In genomic region chr10:127380251-127380691, GRCm38 (mm10) we compare ENCODE assay signal across 8 mouse cellular contexts. TPM values are rescaled to one million over a fixed set of nuclear protein-coding genes. Genes with fewer than 3 reads are reported as not detected.
DNase-seq lines count a peak whose midpoint lies in the region; ATAC-seq and TF ChIP-seq lines count a peak whose summit lies in the region.

TSS of gene R3hdm2 (plus strand) at chr10:127380327.

- no peak for TF ChIP-seq CTCF in layer of hippocampus, adult 2 months (conservative IDR thresholded peaks at IDR 0.05)
- no peak for TF ChIP-seq CTCF in lung, embryonic 14.5 days (IDR thresholded peaks at IDR 0.05; ENCODE audit: low read depth)
- TF ChIP-seq CTCF in olfactory bulb, adult 2 months (IDR thresholded peaks at IDR 0.05; ENCODE audit: insufficient read depth, low read depth, low read length), result no peak
- peak; percentile 49; the same call in 1 of the 2 replicates for TF ChIP-seq CTCF in thymus, adult 2 months (IDR thresholded peaks at IDR 0.05; ENCODE audit: borderline replicate concordance, control insufficient read depth, extremely low read depth, insufficient read depth, low read length, poor library complexity)

- H3K9ac ChIP-seq in ES-E14 (ENCODE audit: insufficient read depth, low read depth, low read length, poor library complexity, severe bottlenecking), result peak within 1 kb of the TSS; percentile 90
- H3K9ac ChIP-seq in forebrain, embryonic 16.5 days (replicated peaks; ENCODE audit: low read depth, low read length), result peak within 1 kb of the TSS; percentile 83
- peak within 1 kb of the TSS; percentile 97 for H3K9ac ChIP-seq in lung, embryonic 14.5 days

- DNase-seq in ES-E14 (ENCODE audit: low read depth, low spot score), result peak; percentile 85
- DNase-seq in cerebellum, adult 11-12 months, result peak; percentile 92
- peak; percentile 88 to 90 for DNase-seq in heart, postnatal 36 days
- DNase-seq in layer of hippocampus, adult 2 months (ENCODE audit: low spot score in 2 of 2), result peak; percentile 91 to 92
- DNase-seq in lung, embryonic 14.5 days, result peak; percentile 98
- DNase-seq in thymus, adult 2 months, result peak; percentile 89

- peak within 1 kb of the TSS; percentile 93 for H3K27ac ChIP-seq in ES-E14 (ENCODE audit: insufficient read depth, low read depth, low read length, poor library complexity, severe bottlenecking)
- H3K27ac ChIP-seq in forebrain, embryonic 16.5 days (ENCODE audit: low read length), result peak within 1 kb of the TSS; percentile 91
- peak within 1 kb of the TSS; percentile 93 for H3K27ac ChIP-seq in layer of hippocampus, adult 2 months
- H3K27ac ChIP-seq in lung, embryonic 14.5 days (ENCODE audit: low read depth), result peak within 1 kb of the TSS; percentile 94
- peak within 1 kb of the TSS; percentile 84 for H3K27ac ChIP-seq in olfactory bulb, adult 2 months (ENCODE audit: insufficient read depth, low read depth, low read length)
- H3K27ac ChIP-seq in thymus, adult 2 months (ENCODE audit: control insufficient read depth, insufficient read depth, low read length), result no peak within 1 kb of the TSS

- H3K4me2 ChIP-seq in forebrain, embryonic 16.5 days (ENCODE audit: low read length), result peak within 1 kb of the TSS; percentile 66
- H3K4me2 ChIP-seq in lung, embryonic 14.5 days, result peak within 1 kb of the TSS; percentile 74

- intact Hi-C loops in heart, postnatal 36 days (cut with DNase I), result no loop called here

- peak within 1 kb of the TSS; percentile 76 to 100 for H3K4me3 ChIP-seq in ES-E14 (ENCODE audit: insufficient read depth in 1 of 2, low read depth in 1 of 2, low read length in 2 of 2, poor library complexity in 1 of 2, severe bottlenecking in 1 of 2)
- H3K4me3 ChIP-seq in forebrain, embryonic 16.5 days (replicated peaks; ENCODE audit: low read length), result peak within 1 kb of the TSS; percentile 85
- peak within 1 kb of the TSS; percentile 85 for H3K4me3 ChIP-seq in layer of hippocampus, adult 2 months
- H3K4me3 ChIP-seq in lung, embryonic 14.5 days (ENCODE audit: low read depth, low read length), result peak within 1 kb of the TSS; percentile 60
- peak within 1 kb of the TSS; percentile 85 for H3K4me3 ChIP-seq in olfactory bulb, adult 2 months (ENCODE audit: insufficient read depth, low read depth, low read length)
- H3K4me3 ChIP-seq in thymus, adult 2 months (ENCODE audit: control insufficient read depth, insufficient read depth, low read length), result peak within 1 kb of the TSS; percentile 73

- H3K4me1 ChIP-seq in ES-E14 (ENCODE audit: control insufficient read depth in 2 of 2, insufficient read depth in 2 of 2, low read length in 2 of 2, poor library complexity in 1 of 2), result peaks cover 3 to 7% of the 10 kb centered on the region in 2 experiments; a peak in 1 of 4 replicates
- H3K4me1 ChIP-seq in forebrain, embryonic 16.5 days (replicated peaks; ENCODE audit: control insufficient read depth, insufficient read depth, low read length), result peaks cover 18% of the 10 kb centered on the region
- 0 out of 2 replicates have a peak, but pooled peaks cover 8% of the 10 kb centered on the region for H3K4me1 ChIP-seq in lung, embryonic 14.5 days (ENCODE audit: insufficient read depth)
- peaks cover 2% of the 10 kb centered on the region; the same call in 1 of the 2 replicates for H3K4me1 ChIP-seq in olfactory bulb, adult 2 months (ENCODE audit: control insufficient read depth, insufficient read depth, low read length)
- peaks cover 2% of the 10 kb centered on the region; the same call in 1 of the 2 replicates for H3K4me1 ChIP-seq in thymus, adult 2 months (replicated peaks; ENCODE audit: control insufficient read depth, insufficient read depth, low read length)

- H3K36me3 ChIP-seq in ES-E14 (ENCODE audit: control insufficient read depth, insufficient read depth, low read length, poor library complexity, severe bottlenecking), result no peaks in the 10 kb centered on the region
- no peaks in the 10 kb centered on the region for H3K36me3 ChIP-seq in forebrain, embryonic 16.5 days (ENCODE audit: control insufficient read depth, insufficient read depth)
- no peaks in the 10 kb centered on the region for H3K36me3 ChIP-seq in lung, embryonic 14.5 days (ENCODE audit: insufficient read depth)
- no peaks in the 10 kb centered on the region for H3K36me3 ChIP-seq in thymus, adult 2 months (ENCODE audit: control insufficient read depth, insufficient read depth, low read length)

- no peaks in the 10 kb centered on the region for H3K9me3 ChIP-seq in ES-E14 (ENCODE audit: control insufficient read depth, insufficient read depth, low read depth, low read length)
- H3K9me3 ChIP-seq in forebrain, embryonic 16.5 days (ENCODE audit: control insufficient read depth, low read length), result no peaks in the 10 kb centered on the region
- H3K9me3 ChIP-seq in lung, embryonic 14.5 days (ENCODE audit: low read depth, low read length), result no peaks in the 10 kb centered on the region

- under 1% methylated on average over 51 of the region's 53 CpGs for WGBS in forebrain, embryonic 16.5 days
- WGBS in lung, embryonic 14.5 days, result under 1% methylated on average over 44 of the region's 53 CpGs
- under 1% methylated on average over 53 of the region's 53 CpGs for WGBS in olfactory bulb, adult 2 months
- WGBS in thymus, adult 2 months, result under 1% methylated on average over 53 of the region's 53 CpGs

- ATAC-seq in forebrain, embryonic 16.5 days, result peak; percentile 98
- ATAC-seq in lung, embryonic 14.5 days (ENCODE audit: insufficient read depth), result peak; percentile 98

- peak; percentile 77 for TF ChIP-seq POLR2A in olfactory bulb, adult 2 months (IDR thresholded peaks at IDR 0.05; ENCODE audit: insufficient read depth, low read depth, low read length)
- peak; percentile 54; the same call in 1 of the 2 replicates for TF ChIP-seq POLR2A in thymus, adult 2 months (IDR thresholded peaks at IDR 0.05; ENCODE audit: control insufficient read depth, extremely low read depth, insufficient read depth, low read length, poor library complexity)

- in situ Hi-C loops in ES-E14 (cut with MboI; ENCODE audit: low sequenced_read_pairs in 2 of 2, unreplicated experiment in 2 of 2), result no loop called here

- H3K27me3 ChIP-seq in forebrain, embryonic 16.5 days (replicated peaks; ENCODE audit: control insufficient read depth, insufficient read depth, low read length), result no peaks in the 10 kb centered on the region
- no peaks in the 10 kb centered on the region for H3K27me3 ChIP-seq in lung, embryonic 14.5 days (ENCODE audit: insufficient read depth, low read length)
- no peaks in the 10 kb centered on the region for H3K27me3 ChIP-seq in thymus, adult 2 months (ENCODE audit: control insufficient read depth, insufficient read depth, low read length)

TF ChIP-seq in ES-E14, 5 proteins besides CTCF, POLR2A, EP300 and RAD21:
- no peak for TF ChIP-seq CHD2 (IDR thresholded peaks at IDR 0.05; ENCODE audit: low read depth, low read length)
- no peak for TF ChIP-seq ZNF384 (IDR thresholded peaks at IDR 0.05; ENCODE audit: low read depth, low read length)
- TF ChIP-seq HCFC1 (IDR thresholded peaks at IDR 0.05; ENCODE audit: borderline replicate concordance, insufficient read depth, low read length), result no peak
- no peak for TF ChIP-seq MAFK (IDR thresholded peaks at IDR 0.05; ENCODE audit: insufficient read depth, low read depth, low read length)
- no peak for TF ChIP-seq ZC3H11A (IDR thresholded peaks at IDR 0.05; ENCODE audit: borderline replicate concordance, low read depth, low read length)

RNA-seq across cellular contexts. Expression of gene R3hdm2, which starts in this region (rescaled TPM):
- total RNA-seq in ES-E14 (2012; rRNA removed), result 25.5 and 26.1 TPM in 2 replicates
- polyA plus RNA-seq in forebrain, embryonic 16.5 days (2015; fragmentation: Nextera tagmentation; extraction: Ambion mirVana), result 37.5 and 39.7 TPM in 2 replicates
- 100 to 1,000 TPM; 150 to 169 TPM for total RNA-seq in heart, postnatal 36 days (2021)
- 100 to 1,000 TPM; 153 to 170 TPM for total RNA-seq in layer of hippocampus, adult 2 months (2021)
- 31.9 and 33.8 TPM in 2 replicates for polyA plus RNA-seq in lung, embryonic 14.5 days (2014; fragmentation: Nextera tagmentation; extraction: Ambion mirVana)
- 475 and 884 TPM in 2 replicates for polyA plus RNA-seq in olfactory bulb, adult 2 months (2012; ENCODE audit: insufficient read depth, insufficient read length, low replicate concordance, missing spikeins)
- 135 and 149 TPM in 2 replicates for polyA plus RNA-seq in thymus, adult 2 months (2012; rRNA removed)
